Mouse (Mus musculus) urinary bladder, postnatal 0 days (tissue): ENCODE data around the gene Bhmt. TPM values are rescaled to one million over a fixed set of nuclear protein-coding genes. Genes with fewer than 3 reads are reported as not detected.

Experiments used
- polyA plus RNA-seq: library from polyadenylated mRNA; unstranded; fragments of >200 nt; fragmentation: Nextera tagmentation; extraction: Ambion mirVana; gene quantifications from 2 replicates; pipeline ENCODE4 v1.2.1, GENCODE M21; 2015

Bhmt gene
- 0.67 and 2.1 TPM in 2 replicates for polyA plus RNA-seq

GRCm38 (mm10) chr13:93637282-93638245 lies at the start of gene Bhmt:
Gene Bhmt, minus strand, starts transcription at chr13:93637961.

GRCm38 (mm10) chr13:93674131-93674561 lies 36.4 kb upstream of the Bhmt start, which contains the start of the genes Bhmt2 and Dmgdh:
Gene Bhmt2, minus strand, starts transcription at chr13:93674302.
Gene Dmgdh, plus strand, starts transcription at chr13:93674433.

Other genes starting within 250 kb of the Bhmt start
- 6.4 and 7.8 TPM in 2 replicates for gene Jmy, start 138.2 kb downstream of the Bhmt start, polyA plus RNA-seq
- 0.28 TPM in 2 replicates for gene Bhmt2, start 36.3 kb upstream of the Bhmt start, polyA plus RNA-seq
- gene Dmgdh, start 36.5 kb upstream of the Bhmt start, polyA plus RNA-seq, result 0.18 and 0.29 TPM in 2 replicates
- 7.3 and 9.2 TPM in 2 replicates for gene Arsb, start 133.7 kb upstream of the Bhmt start, polyA plus RNA-seq